Mouse (Mus musculus) liver, postnatal 0 days (tissue): ENCODE data around the gene Snx12. TPM values are rescaled to one million over a fixed set of nuclear protein-coding genes. Genes with fewer than 3 reads are reported as not detected.

Experiments used
- ATAC-seq: fragments of 200-750 bp; cut with Nextera tagmentation; 2 replicates; pipeline ENCODE4 v1.8.0; 2017; ENCODE audit warnings: mild to moderate bottlenecking, moderate library complexity
- DNase-seq: peaks from one replicate; pipeline ENCODE4 v3.0.0-alpha.2; 2016
- H3K27ac ChIP-seq: fragments of 300-500 bp; sonication (generic); 2 replicates; pipeline ENCODE4 v1.5.1; 2014; ENCODE audit warnings: antibody characterized with exemption, moderate library complexity, mild to moderate bottlenecking, low read depth
- H3K27me3 ChIP-seq: fragments of 300-500 bp; sonication (generic); 2 replicates; pipeline ENCODE4 v1.6.1; 2014; ENCODE audit warnings: low read length, control low read depth, mixed read lengths; ENCODE audit not compliant: insufficient read depth
- H3K36me3 ChIP-seq: fragments of 300-500 bp; sonication (generic); replicated peaks from 2 replicates; pipeline ENCODE4 v1.6.1; 2014; ENCODE audit warnings: mild to moderate bottlenecking, control low read depth, low read length, moderate library complexity, mixed read lengths; ENCODE audit not compliant: insufficient read depth
- H3K4me1 ChIP-seq: fragments of 300-500 bp; sonication (generic); 2 replicates; pipeline ENCODE4 v1.6.1; 2014; ENCODE audit warnings: antibody characterized with exemption, mild to moderate bottlenecking, control low read depth; ENCODE audit not compliant: insufficient read depth
- H3K4me2 ChIP-seq: fragments of 300-500 bp; sonication (generic); 2 replicates; pipeline ENCODE4 v1.6.1; 2014; ENCODE audit warnings: low read depth, mild to moderate bottlenecking, low read length, moderate library complexity, mixed read lengths
- H3K4me3 ChIP-seq: fragments of 300-500 bp; sonication (generic); 2 replicates; pipeline ENCODE4 v1.5.1; 2014; ENCODE audit warnings: low read depth, low read length
- H3K9ac ChIP-seq: fragments of 300-500 bp; sonication (generic); replicated peaks from 2 replicates; pipeline ENCODE4 v1.6.1; 2014; ENCODE audit warnings: mild to moderate bottlenecking, moderate library complexity
- H3K9me3 ChIP-seq: fragments of 300-500 bp; sonication (generic); 2 replicates; pipeline ENCODE4 v1.6.1; 2016; ENCODE audit warnings: mild to moderate bottlenecking, control low read depth, low read length, mixed read lengths
- CTCF ChIP-seq: sonication (generic); IDR thresholded peaks from 2 replicates; pipeline ENCODE4 v1.5.1; 2016; ENCODE audit warnings: antibody characterized with exemption, low read depth
- EP300 ChIP-seq: IDR thresholded peaks from 2 replicates; pipeline ENCODE4 v1.6.1; 2016; ENCODE audit warnings: antibody characterized with exemption, low read depth, mild to moderate bottlenecking
- WGBS: fragments of 180-500 bp; shearing (Covaris S2); extraction: QIAGEN DNeasy Blood & Tissue Kit; methylation state at CpG from one replicate; pipeline ENCODE4 v1.1.7; 2014; ENCODE audit not compliant: insufficient replicate concordance; 5-methylcytosine and 5-hydroxymethylcytosine counted together
- polyA plus RNA-seq: library from polyadenylated mRNA; unstranded; fragments of >200 nt; fragmentation: Nextera tagmentation; extraction: Ambion mirVana; gene quantifications from 2 replicates; pipeline ENCODE4 v1.2.1, GENCODE M21; 2015

Snx12 gene
- polyA plus RNA-seq, 1 experiment from 2014 or later = 17.6 TPM

DNA sequence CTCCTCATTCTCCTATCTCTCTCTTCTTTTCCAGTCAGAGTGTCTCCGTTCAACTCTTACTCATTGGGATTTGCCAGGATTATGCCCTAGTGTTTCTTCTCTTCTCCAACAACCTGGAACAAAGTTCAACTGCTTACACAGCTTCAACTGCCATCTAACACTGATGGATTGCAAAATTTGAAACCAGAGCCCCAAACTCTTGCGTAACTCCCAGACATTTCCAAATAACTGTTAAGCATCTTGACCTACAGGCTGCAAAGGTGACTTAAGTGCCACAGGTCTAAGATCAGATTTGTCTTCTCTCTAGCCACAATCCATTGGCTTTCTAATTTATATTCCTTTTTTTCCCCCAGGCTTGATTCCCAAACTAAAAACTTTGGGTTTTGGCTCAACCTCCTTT, 64.9 kb downstream of the Snx12 start:
- Histone ChIP-seq H3K4me3 (no peak overlapping the region), H3K36me3 (no peaks in the 10 kb centered on the region), H3K4me2 (no peak overlapping the region), H3K9ac (no peak overlapping the region), H3K27me3 (0 out of 2 replicates have a peak, but pooled peaks cover 3% of the 10 kb centered on the region), H3K27ac (no peak overlapping the region), H3K4me1 (no peaks in the 10 kb centered on the region), H3K9me3 (no peaks in the 10 kb centered on the region)
- TF ChIP-seq CTCF (no peak), EP300 (no peak)
- WGBS = 65% methylated on average over 2 of the region's 2 CpGs
- DNase-seq (no peak), ATAC-seq (no peak)

DNA sequence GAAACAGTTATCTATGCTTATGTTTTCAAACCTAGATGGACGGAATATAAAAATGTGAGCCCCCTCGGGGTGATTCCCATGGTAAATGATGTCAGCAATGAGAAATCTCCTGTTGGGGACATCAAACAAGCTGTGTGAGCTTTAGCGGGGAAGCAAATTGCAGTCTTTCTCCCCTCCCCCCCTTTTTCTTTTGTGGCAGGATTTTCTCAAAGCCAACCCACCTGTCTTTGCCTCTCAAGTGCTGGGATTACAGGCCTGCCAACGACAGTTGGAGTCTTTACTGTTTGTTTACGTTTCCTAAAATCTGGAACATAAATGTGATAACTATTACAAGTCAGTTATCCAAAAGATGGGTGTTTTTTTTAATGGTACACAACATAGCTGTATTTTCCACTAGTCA, 66.0 kb downstream of the Snx12 start:
- Histone ChIP-seq H3K27ac (no peak overlapping the region), H3K36me3 (no peaks in the 10 kb centered on the region), H3K4me1 (no peaks in the 10 kb centered on the region), H3K4me3 (no peak overlapping the region), H3K9ac (no peak overlapping the region), H3K9me3 (no peaks in the 10 kb centered on the region), H3K4me2 (no peak overlapping the region), H3K27me3 (0 out of 2 replicates have a peak, but pooled peaks cover 3% of the 10 kb centered on the region)
- WGBS = 52% methylated on average over 5 of the region's 5 CpGs
- DNase-seq (no peak), ATAC-seq (no peak)
- TF ChIP-seq EP300 (no peak), CTCF (no peak)

GRCm38 (mm10) chrX:101147506-101147905, 74.9 kb downstream of the Snx12 start:
- H3K27ac ChIP-seq = no peak overlapping the region
- no peaks in the 10 kb centered on the region for H3K27me3 ChIP-seq
- H3K9me3 ChIP-seq = no peaks in the 10 kb centered on the region
- 63% methylated on average over 5 of the region's 5 CpGs for WGBS
- no peak for DNase-seq
- no peak overlapping the region for H3K4me2 ChIP-seq
- H3K36me3 ChIP-seq = no peaks in the 10 kb centered on the region
- no peak for TF ChIP-seq CTCF
- no peak for TF ChIP-seq EP300
- H3K4me3 ChIP-seq = no peak overlapping the region
- no peak for ATAC-seq
- H3K4me1 ChIP-seq = no peaks in the 10 kb centered on the region
- H3K9ac ChIP-seq = no peak overlapping the region

DNA sequence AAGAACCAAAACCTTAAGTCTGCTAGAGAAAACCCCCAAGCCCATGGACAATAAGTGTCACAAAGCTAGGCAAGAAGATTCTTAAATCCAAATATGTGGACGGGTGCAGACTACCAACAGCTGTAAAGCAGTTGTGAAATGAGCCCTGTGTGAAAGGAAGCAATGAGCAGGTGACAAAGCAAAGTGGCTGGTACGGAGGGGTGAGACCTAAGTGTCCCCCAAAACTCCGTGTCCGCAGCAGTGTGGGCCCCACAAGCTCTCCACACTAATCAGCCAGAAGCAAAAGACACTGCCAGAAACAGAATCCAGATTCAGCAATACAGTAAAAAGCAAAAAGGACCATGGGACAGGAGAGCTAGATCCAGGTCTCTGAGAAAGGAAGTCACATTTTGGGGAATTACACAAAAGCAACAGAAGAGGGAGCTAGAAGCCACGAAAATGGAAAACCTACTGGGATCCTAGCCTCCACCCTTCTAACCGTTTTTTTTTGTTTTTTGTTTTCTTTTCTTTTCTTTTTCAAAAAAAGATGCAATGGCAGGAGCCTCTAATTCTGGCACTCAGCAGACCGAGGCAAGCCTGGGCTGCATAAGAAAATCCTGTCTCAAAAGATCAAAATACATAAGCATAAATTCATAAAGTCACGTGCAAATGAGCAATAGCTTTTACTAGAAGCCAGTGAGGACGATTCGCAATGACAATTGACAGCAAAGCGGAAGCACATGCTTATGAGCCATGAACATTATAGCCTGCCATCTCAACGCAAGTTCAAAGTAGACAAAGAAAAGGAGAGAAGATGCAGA, 90.2 kb downstream of the Snx12 start:
- DNase-seq (peak; percentile 13), ATAC-seq (peak; percentile 49; the same call in 1 of the 2 replicates)
- TF ChIP-seq EP300 (no peak), CTCF (peak; percentile 68)
- Histone ChIP-seq H3K4me3 (peak overlapping the region; percentile 31; the same call in 1 of the 2 replicates), H3K4me2 (peak overlapping the region; percentile 56), H3K9ac (no peak overlapping the region; the same call in 1 of the 2 replicates), H3K4me1 (no peaks in the 10 kb centered on the region), H3K9me3 (no peaks in the 10 kb centered on the region), H3K27me3 (no peaks in the 10 kb centered on the region), H3K27ac (no peak overlapping the region), H3K36me3 (no peaks in the 10 kb centered on the region)
- 29% methylated on average over 12 of the region's 12 CpGs for WGBS

GRCm38 (mm10) chrX:101131001-101131400, 91.4 kb downstream of the Snx12 start:
- Histone ChIP-seq H3K36me3 (no peaks in the 10 kb centered on the region), H3K4me2 (no peak overlapping the region), H3K9me3 (no peaks in the 10 kb centered on the region), H3K9ac (no peak overlapping the region), H3K27ac (no peak overlapping the region), H3K4me3 (no peak overlapping the region), H3K27me3 (no peaks in the 10 kb centered on the region), H3K4me1 (no peaks in the 10 kb centered on the region)
- TF ChIP-seq EP300 (no peak), CTCF (peak; percentile 79)
- WGBS = 25% methylated on average over 7 of the region's 7 CpGs
- ATAC-seq (no peak), DNase-seq (peak; percentile 60)

DNA sequence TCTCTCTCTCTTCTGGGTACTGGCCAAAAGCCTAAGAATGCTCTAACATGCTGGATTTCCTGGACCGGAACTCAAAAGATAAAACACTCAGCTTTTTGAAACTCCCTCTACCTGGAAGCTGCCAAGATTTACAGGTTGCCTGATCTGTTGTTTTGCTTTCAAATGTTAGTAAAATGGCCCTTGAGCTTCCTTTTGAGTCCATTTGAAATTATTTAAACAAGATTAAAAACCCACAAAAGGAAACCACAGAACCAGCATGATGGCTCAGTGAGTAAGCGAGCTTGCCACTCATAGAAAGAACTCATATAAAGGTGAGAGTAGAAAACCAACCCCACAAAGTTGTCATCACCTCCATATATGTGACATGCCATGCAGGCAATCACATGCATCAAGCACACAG, 93.8 kb downstream of the Snx12 start:
- no peak overlapping the region for H3K27ac ChIP-seq
- H3K9ac ChIP-seq = no peak overlapping the region
- no peak overlapping the region for H3K4me3 ChIP-seq
- ATAC-seq = no peak
- no peaks in the 10 kb centered on the region for H3K4me1 ChIP-seq
- no peaks in the 10 kb centered on the region for H3K36me3 ChIP-seq
- H3K27me3 ChIP-seq = no peaks in the 10 kb centered on the region
- no peak overlapping the region for H3K4me2 ChIP-seq
- no peaks in the 10 kb centered on the region for H3K9me3 ChIP-seq
- 58% methylated on average over 2 of the region's 2 CpGs for WGBS
- no peak for TF ChIP-seq CTCF
- no peak for TF ChIP-seq EP300
- no peak for DNase-seq
